Mouse (Mus musculus) limb, embryonic 15.5 days (tissue): ENCODE measurements around the gene Brinp2. TPM values are rescaled to one million over a fixed set of nuclear protein-coding genes. Genes with fewer than 3 reads are reported as not detected.

Experiments used
- ATAC-seq: fragments of 200-750 bp; cut with Nextera tagmentation; 2 replicates; pipeline ENCODE4 v1.8.0; 2017; ENCODE audit warnings: low read depth, moderate TSS enrichment; ENCODE audit not compliant: insufficient number of reproducible peaks, low FRiP score, low TSS enrichment
- H3K27ac ChIP-seq: fragments of 300-500 bp; sonication (generic); 2 replicates; pipeline ENCODE4 v1.5.1; 2015; ENCODE audit warnings: moderate library complexity, mild to moderate bottlenecking, inconsistent platforms
- H3K27me3 ChIP-seq: fragments of 300-500 bp; sonication (generic); 2 replicates; pipeline ENCODE4 v1.6.1; 2015; ENCODE audit warnings: inconsistent platforms
- H3K36me3 ChIP-seq: fragments of 300-500 bp; sonication (generic); 2 replicates; pipeline ENCODE4 v1.6.1; 2015; ENCODE audit warnings: inconsistent platforms
- H3K4me1 ChIP-seq: fragments of 300-500 bp; sonication (generic); 2 replicates; pipeline ENCODE4 v1.6.1; 2015; ENCODE audit warnings: inconsistent platforms
- H3K4me2 ChIP-seq: fragments of 300-500 bp; sonication (generic); 2 replicates; pipeline ENCODE4 v1.6.1; 2015; ENCODE audit warnings: mild to moderate bottlenecking, inconsistent platforms
- H3K4me3 ChIP-seq: fragments of 300-500 bp; sonication (generic); 2 replicates; pipeline ENCODE4 v1.5.1; 2015; ENCODE audit warnings: mild to moderate bottlenecking, inconsistent platforms
- H3K9ac ChIP-seq: fragments of 300-500 bp; sonication (generic); 2 replicates; pipeline ENCODE4 v1.6.1; 2015; ENCODE audit warnings: inconsistent platforms
- H3K9me3 ChIP-seq: fragments of 300-500 bp; sonication (generic); 2 replicates; pipeline ENCODE4 v1.6.1; 2016; ENCODE audit warnings: inconsistent platforms
- WGBS: fragments of 180-500 bp; shearing (Covaris S2); methylation state at CpG from one replicate; pipeline ENCODE4 v1.1.7; 2015; 5-methylcytosine and 5-hydroxymethylcytosine counted together
- polyA plus RNA-seq: library from polyadenylated mRNA; unstranded; fragments of >200 nt; fragmentation: Nextera tagmentation; extraction: Ambion mirVana; gene quantifications from 2 replicates; pipeline ENCODE4 v1.2.1, GENCODE M21; 2015

Gene Brinp2
- polyA plus RNA-seq, 1 experiment from 2014 or later, result 0.27 TPM

DNA sequence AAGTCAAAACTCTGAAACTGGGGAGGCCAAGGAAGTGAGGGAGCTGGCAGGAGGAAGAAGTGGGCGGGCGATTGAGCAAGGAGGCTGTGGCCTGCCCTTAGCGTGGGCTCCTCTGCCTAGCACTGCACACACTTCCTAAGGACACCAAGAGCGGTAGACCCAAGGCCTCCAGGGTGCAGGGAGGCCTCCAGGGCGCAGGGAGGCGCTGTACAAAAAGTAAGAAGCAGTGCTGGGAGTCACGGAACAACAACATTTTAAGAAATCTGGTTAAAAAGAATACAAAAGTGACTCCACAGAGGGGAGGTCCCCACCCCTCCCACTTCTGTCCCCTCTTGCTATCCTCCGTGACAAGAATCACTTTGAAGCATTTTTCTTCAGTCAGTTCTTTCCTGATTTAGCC, 110.6 kb downstream of the Brinp2 start:
- no peak for ATAC-seq
- H3K4me3 ChIP-seq, result no peak overlapping the region
- H3K9me3 ChIP-seq, result no peaks in the 10 kb centered on the region
- no peak overlapping the region for H3K4me2 ChIP-seq
- no peak overlapping the region for H3K9ac ChIP-seq
- H3K27ac ChIP-seq, result no peak overlapping the region
- H3K4me1 ChIP-seq, result no peaks in the 10 kb centered on the region
- no peaks in the 10 kb centered on the region for H3K36me3 ChIP-seq
- H3K27me3 ChIP-seq, result no peaks in the 10 kb centered on the region
- WGBS, result 85% methylated on average over 8 of the region's 8 CpGs

DNA sequence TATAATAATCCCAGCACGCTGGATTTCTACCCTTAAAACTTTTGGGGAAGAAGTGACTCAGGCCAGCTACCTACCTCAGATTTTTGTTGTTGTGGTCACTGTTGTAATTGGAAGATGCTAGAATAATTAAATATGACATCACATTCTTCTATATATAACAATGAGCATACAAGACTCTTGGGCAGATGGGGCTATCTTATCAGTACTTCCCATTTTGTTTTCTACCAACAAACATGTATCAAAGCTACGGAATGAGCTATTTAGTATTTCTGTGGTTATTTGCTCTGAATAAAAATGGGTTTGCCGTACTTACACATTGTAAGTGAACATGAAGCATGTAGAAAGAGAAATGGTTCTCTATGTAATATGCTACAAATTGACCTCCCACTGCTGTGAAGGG, 112.1 kb downstream of the Brinp2 start:
- ATAC-seq, result no peak
- Histone ChIP-seq H3K27ac (no peak overlapping the region), H3K4me2 (no peak overlapping the region), H3K9ac (no peak overlapping the region), H3K27me3 (no peaks in the 10 kb centered on the region), H3K36me3 (no peaks in the 10 kb centered on the region), H3K9me3 (no peaks in the 10 kb centered on the region), H3K4me1 (no peaks in the 10 kb centered on the region), H3K4me3 (no peak overlapping the region)
- 88% methylated on average over 3 of the region's 3 CpGs for WGBS

DNA sequence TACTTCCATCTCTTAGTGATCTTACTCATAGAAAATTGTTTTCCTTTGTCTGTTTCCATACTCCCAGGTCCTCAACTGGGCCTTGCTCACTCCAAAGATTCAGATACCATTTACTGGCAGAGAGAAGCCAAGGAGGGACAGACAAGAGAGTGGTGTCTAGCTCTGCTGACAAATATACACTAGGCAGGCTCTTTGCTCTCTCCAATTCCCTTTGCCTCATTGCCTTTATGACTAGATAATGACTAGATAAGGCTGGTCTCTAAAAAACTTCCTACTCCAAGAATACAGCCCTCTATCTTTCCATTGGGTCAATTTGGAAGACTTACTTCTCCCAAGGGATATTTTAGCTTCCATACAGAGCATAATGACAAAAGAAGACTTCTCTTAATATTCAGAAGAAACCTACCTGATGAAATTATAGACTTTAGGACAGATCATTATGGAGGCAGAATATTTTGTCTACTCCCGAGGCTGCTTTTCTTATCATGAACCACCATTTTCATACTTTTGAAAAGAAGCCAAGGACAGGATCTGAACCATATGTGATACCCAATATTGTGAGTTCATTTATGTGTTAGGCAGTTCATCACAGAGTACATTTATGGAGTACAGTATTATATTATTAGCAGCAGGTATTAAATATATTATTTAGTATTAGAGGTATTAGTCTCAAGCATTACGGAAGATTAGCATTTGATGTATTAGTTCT, 114.1 kb downstream of the Brinp2 start:
- no peak overlapping the region for H3K9ac ChIP-seq
- no peak overlapping the region for H3K4me3 ChIP-seq
- no peaks in the 10 kb centered on the region for H3K36me3 ChIP-seq
- H3K27ac ChIP-seq, result no peak overlapping the region
- no peak for ATAC-seq
- 72% methylated on average over 2 of the region's 2 CpGs for WGBS
- no peaks in the 10 kb centered on the region for H3K4me1 ChIP-seq
- H3K4me2 ChIP-seq, result no peak overlapping the region
- no peaks in the 10 kb centered on the region for H3K9me3 ChIP-seq
- no peaks in the 10 kb centered on the region for H3K27me3 ChIP-seq

GRCm38 (mm10) chr1:158239841-158240240, 116.3 kb downstream of the Brinp2 start:
- 75% methylated on average over 2 of the region's 2 CpGs for WGBS
- Histone ChIP-seq H3K36me3 (no peaks in the 10 kb centered on the region), H3K9ac (no peak overlapping the region), H3K9me3 (no peaks in the 10 kb centered on the region), H3K4me2 (no peak overlapping the region), H3K27ac (no peak overlapping the region), H3K4me3 (no peak overlapping the region), H3K27me3 (no peaks in the 10 kb centered on the region), H3K4me1 (no peaks in the 10 kb centered on the region)
- ATAC-seq, result no peak

DNA sequence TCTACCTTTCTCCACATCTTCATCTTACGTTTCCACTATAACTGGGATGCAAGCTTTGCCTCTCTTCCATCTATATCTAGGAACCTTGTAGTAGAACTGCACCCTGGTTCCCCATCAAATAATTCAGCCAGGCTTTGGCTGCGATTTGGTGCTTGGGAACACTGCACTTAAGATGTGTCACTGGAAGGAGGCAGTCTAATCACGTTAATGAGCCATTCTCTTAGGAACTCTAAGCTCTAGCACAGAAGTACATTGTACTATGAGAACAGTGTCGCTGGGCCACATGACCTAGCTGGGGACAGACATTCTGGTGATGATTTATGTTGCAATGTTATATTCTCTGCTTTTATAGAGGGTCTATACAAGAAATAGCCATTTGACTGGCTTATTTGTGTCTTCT, 117.4 kb downstream of the Brinp2 start:
- Histone ChIP-seq H3K4me1 (no peaks in the 10 kb centered on the region), H3K27ac (no peak overlapping the region), H3K9ac (no peak overlapping the region), H3K36me3 (no peaks in the 10 kb centered on the region), H3K27me3 (no peaks in the 10 kb centered on the region), H3K4me2 (no peak overlapping the region), H3K4me3 (no peak overlapping the region), H3K9me3 (no peaks in the 10 kb centered on the region)
- WGBS, result 57% methylated on average over 4 of the region's 4 CpGs
- no peak for ATAC-seq

DNA sequence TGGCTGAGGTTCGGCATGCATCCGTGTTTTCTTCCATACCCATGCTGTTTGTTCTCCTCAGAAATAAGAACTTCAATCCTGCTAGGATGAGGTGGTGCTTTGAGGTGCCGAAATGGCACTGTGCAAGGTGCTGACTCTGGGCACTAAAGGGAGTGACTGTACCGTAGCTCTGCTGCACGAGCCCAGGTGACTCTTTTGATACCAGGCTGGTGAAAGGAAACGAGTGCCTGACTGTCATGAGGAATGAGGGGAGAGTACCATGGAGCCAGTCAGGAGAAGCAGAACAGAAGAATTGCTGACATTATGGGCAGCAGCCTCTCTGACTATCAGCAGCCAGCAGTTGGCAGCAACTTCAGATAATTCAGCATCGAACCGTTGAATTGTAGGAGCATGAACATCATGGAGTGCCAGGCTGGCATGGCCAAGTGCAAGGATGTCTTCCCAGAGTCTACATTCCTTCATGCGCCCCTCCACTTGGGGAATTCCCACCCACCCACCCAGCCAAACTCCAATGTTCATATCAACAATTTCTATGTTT, 127.4 kb downstream of the Brinp2 start:
- Histone ChIP-seq H3K36me3 (no peaks in the 10 kb centered on the region), H3K4me1 (peaks cover 2% of the 10 kb centered on the region; the same call in 1 of the 2 replicates), H3K4me3 (no peak overlapping the region), H3K4me2 (no peak overlapping the region), H3K9ac (no peak overlapping the region), H3K27ac (no peak overlapping the region), H3K9me3 (no peaks in the 10 kb centered on the region), H3K27me3 (no peaks in the 10 kb centered on the region)
- WGBS, result 85% methylated on average over 9 of the region's 9 CpGs
- no peak for ATAC-seq

GRCm38 (mm10) chr1:158227239-158227638, 128.9 kb downstream of the Brinp2 start:
- Histone ChIP-seq H3K4me2 (no peak overlapping the region), H3K36me3 (no peaks in the 10 kb centered on the region), H3K9me3 (no peaks in the 10 kb centered on the region), H3K9ac (no peak overlapping the region), H3K4me1 (peaks cover 2% of the 10 kb centered on the region; the same call in 1 of the 2 replicates), H3K27me3 (no peaks in the 10 kb centered on the region), H3K4me3 (no peak overlapping the region), H3K27ac (no peak overlapping the region)
- ATAC-seq, result no peak
- WGBS, result 46% methylated on average over 2 of the region's 2 CpGs

GRCm38 (mm10) chr1:158226689-158227088, 129.4 kb downstream of the Brinp2 start:
- 72% methylated on average over 2 of the region's 2 CpGs for WGBS

DNA sequence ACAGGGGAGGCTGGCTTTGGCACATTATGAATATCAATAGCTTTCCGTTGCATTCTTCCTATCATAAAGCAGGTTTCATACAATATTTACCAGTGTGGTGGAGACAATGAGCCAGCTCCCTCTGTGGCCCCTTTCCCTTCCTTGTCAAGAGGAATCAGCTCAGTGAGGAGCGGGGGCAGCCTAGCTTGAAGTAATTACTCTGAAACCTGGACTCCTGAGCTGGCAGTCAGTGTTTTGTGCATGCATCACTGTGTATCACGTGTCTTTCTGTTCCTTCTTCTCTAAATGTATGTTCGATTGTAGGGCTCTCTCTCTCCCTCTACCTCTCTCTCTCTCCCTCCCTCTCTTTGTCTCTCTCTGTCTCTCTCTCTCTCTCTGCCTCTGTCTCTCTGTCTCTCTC, 135.1 kb downstream of the Brinp2 start:
- H3K27ac ChIP-seq, result no peak overlapping the region
- no peaks in the 10 kb centered on the region for H3K4me1 ChIP-seq
- H3K4me3 ChIP-seq, result no peak overlapping the region
- H3K27me3 ChIP-seq, result no peaks in the 10 kb centered on the region
- H3K4me2 ChIP-seq, result no peak overlapping the region
- ATAC-seq, result no peak
- H3K36me3 ChIP-seq, result no peaks in the 10 kb centered on the region
- no peaks in the 10 kb centered on the region for H3K9me3 ChIP-seq
- WGBS, result 61% methylated on average over 4 of the region's 4 CpGs
- H3K9ac ChIP-seq, result no peak overlapping the region

More at GRCm38 (mm10) chr1:158226689-158227088, 129.4 kb downstream of the Brinp2 start:
- Histone ChIP-seq H3K4me2 (no peak overlapping the region), H3K4me3 (no peak overlapping the region), H3K9me3 (no peaks in the 10 kb centered on the region), H3K27me3 (no peaks in the 10 kb centered on the region), H3K9ac (no peak overlapping the region), H3K36me3 (no peaks in the 10 kb centered on the region), H3K4me1 (peaks cover 2% of the 10 kb centered on the region; the same call in 1 of the 2 replicates), H3K27ac (no peak overlapping the region)
- ATAC-seq, result no peak

DNA sequence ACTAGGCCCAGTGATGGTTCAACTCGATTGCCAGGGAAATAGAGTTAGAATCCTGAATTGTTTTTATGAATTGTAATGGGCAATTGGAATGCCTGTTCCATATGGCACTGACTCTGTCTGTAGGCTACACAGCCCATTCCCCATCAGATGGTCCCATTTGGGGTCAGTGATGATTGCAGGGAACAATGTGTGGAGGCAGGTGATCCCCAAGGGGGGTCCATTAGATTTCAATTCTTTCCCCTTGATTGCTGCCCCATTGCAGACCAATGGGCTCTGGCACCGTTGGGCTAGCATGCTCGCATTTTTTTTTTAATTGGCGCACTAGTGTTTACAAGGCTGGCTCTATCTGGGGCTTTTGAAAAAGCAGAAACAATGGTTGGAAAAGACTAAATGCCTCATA, 136.0 kb downstream of the Brinp2 start:
- Histone ChIP-seq H3K9ac (no peak overlapping the region), H3K4me2 (no peak overlapping the region), H3K27ac (no peak overlapping the region), H3K27me3 (no peaks in the 10 kb centered on the region), H3K9me3 (no peaks in the 10 kb centered on the region), H3K4me1 (no peaks in the 10 kb centered on the region), H3K36me3 (no peaks in the 10 kb centered on the region), H3K4me3 (no peak overlapping the region)
- 63% methylated on average over 4 of the region's 4 CpGs for WGBS
- no peak for ATAC-seq

GRCm38 (mm10) chr1:158218750-158219149, 137.4 kb downstream of the Brinp2 start:
- H3K9me3 ChIP-seq, result no peaks in the 10 kb centered on the region
- no peak overlapping the region for H3K4me3 ChIP-seq
- H3K4me1 ChIP-seq, result no peaks in the 10 kb centered on the region
- H3K4me2 ChIP-seq, result no peak overlapping the region
- 52% methylated on average over 1 of the region's 1 CpGs for WGBS
- H3K27ac ChIP-seq, result no peak overlapping the region
- H3K36me3 ChIP-seq, result no peaks in the 10 kb centered on the region
- no peak for ATAC-seq
- H3K9ac ChIP-seq, result no peak overlapping the region
- no peaks in the 10 kb centered on the region for H3K27me3 ChIP-seq

DNA sequence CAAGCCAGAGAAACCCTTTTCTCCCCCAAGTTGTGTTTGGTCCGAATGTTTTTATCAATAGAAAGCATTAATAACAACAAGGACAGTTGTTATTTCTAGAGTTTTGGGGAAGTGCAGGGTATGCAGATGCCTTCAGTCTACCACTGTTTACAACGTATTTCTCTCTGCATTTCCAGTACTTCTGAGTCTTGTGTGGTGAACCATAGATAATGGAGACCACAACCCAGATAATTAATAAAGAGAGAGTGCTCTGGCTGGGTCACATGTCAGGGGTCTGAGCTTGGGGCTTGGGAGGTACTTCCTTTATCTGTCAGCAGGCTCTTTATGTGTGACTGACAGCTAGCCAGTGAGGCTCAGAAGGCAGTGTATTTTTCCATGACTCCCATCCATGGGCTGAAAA, 137.8 kb downstream of the Brinp2 start:
- Histone ChIP-seq H3K36me3 (no peaks in the 10 kb centered on the region), H3K9ac (no peak overlapping the region), H3K4me3 (no peak overlapping the region), H3K9me3 (no peaks in the 10 kb centered on the region), H3K27ac (no peak overlapping the region), H3K4me1 (no peaks in the 10 kb centered on the region), H3K4me2 (no peak overlapping the region), H3K27me3 (no peaks in the 10 kb centered on the region)
- WGBS, result 75% methylated on average over 2 of the region's 2 CpGs
- ATAC-seq, result no peak
